Mouse (Mus musculus): ENCODE data around the gene Gm21976. TPM values are rescaled to one million over a fixed set of nuclear protein-coding genes. Genes with fewer than 3 reads are reported as not detected.

Gene Gm21976
- polyA plus RNA-seq, 1 experiment: not detected

- no peak overlapping the region for H3K4me3 ChIP-seq (replicated peaks)
- TF ChIP-seq GATA1 (IDR thresholded peaks at IDR 0.05; ENCODE audit: borderline replicate concordance, low read length) (no peak), FLI1 (IDR thresholded peaks at IDR 0.05; ENCODE audit: low read length) (no peak)
- H3K36me3 ChIP-seq (replicated peaks; ENCODE audit: low read length): peaks cover 62% of the 10 kb centered on the region
- no peaks in the 10 kb centered on the region for H3K9me3 ChIP-seq
- peaks cover 47% of the 10 kb centered on the region for H3K4me1 ChIP-seq
- no peaks in the 10 kb centered on the region for H3K27me3 ChIP-seq (replicated peaks)
Observed at GRCm38 (mm10) chr13:98313631-98314030, 33.9 kb downstream of the Gm21976 start.

- TF ChIP-seq FLI1 (IDR thresholded peaks at IDR 0.05; ENCODE audit: low read length) (no peak), GATA1 (IDR thresholded peaks at IDR 0.05; ENCODE audit: borderline replicate concordance, low read length) (no peak)
- Histone ChIP-seq H3K4me1 (peaks cover 47% of the 10 kb centered on the region), H3K9me3 (no peaks in the 10 kb centered on the region), H3K4me3 (replicated peaks) (peak overlapping the region; percentile 72), H3K27me3 (replicated peaks) (no peaks in the 10 kb centered on the region), H3K36me3 (replicated peaks; ENCODE audit: low read length) (peaks cover 49% of the 10 kb centered on the region)
Observed at GRCm38 (mm10) chr13:98315124-98315523, 35.4 kb downstream of the Gm21976 start.

- H3K27me3 ChIP-seq (replicated peaks): no peaks in the 10 kb centered on the region
- H3K9me3 ChIP-seq: no peaks in the 10 kb centered on the region
- no peak for TF ChIP-seq GATA1 (IDR thresholded peaks at IDR 0.05; ENCODE audit: borderline replicate concordance, low read length)
- TF ChIP-seq FLI1 (IDR thresholded peaks at IDR 0.05; ENCODE audit: low read length): no peak
- peak overlapping the region; percentile 96 for H3K4me3 ChIP-seq (replicated peaks)
- H3K36me3 ChIP-seq (replicated peaks; ENCODE audit: low read length): peaks cover 39% of the 10 kb centered on the region
- H3K4me1 ChIP-seq: peaks cover 43% of the 10 kb centered on the region
Observed at GRCm38 (mm10) chr13:98316140-98316479, 36.4 kb downstream of the Gm21976 start.

GRCm38 (mm10) chr13:98316480-98317245 lies 37.0 kb downstream of the Gm21976 start, which contains the start of gene Btf3:
Gene Btf3, minus strand, starts transcription at chr13:98317006.
- Histone ChIP-seq H3K36me3 (replicated peaks; ENCODE audit: low read length) (peaks cover 33% of the 10 kb centered on the region), H3K27me3 (replicated peaks) (no peaks in the 10 kb centered on the region), H3K4me3 (replicated peaks) (peak within 1 kb of the TSS; percentile 96), H3K4me1 (peaks cover 37% of the 10 kb centered on the region), H3K9me3 (no peaks in the 10 kb centered on the region)
- TF ChIP-seq GATA1 (IDR thresholded peaks at IDR 0.05; ENCODE audit: borderline replicate concordance, low read length) (no peak), FLI1 (IDR thresholded peaks at IDR 0.05; ENCODE audit: low read length) (peak; percentile 73)

GRCm38 (mm10) chr13:98317246-98317677 lies 37.6 kb downstream of the Gm21976 start:
- peaks cover 27% of the 10 kb centered on the region for H3K36me3 ChIP-seq (replicated peaks; ENCODE audit: low read length)
- H3K4me1 ChIP-seq: peaks cover 31% of the 10 kb centered on the region
- no peaks in the 10 kb centered on the region for H3K9me3 ChIP-seq
- TF ChIP-seq GATA1 (IDR thresholded peaks at IDR 0.05; ENCODE audit: borderline replicate concordance, low read length) (no peak), FLI1 (IDR thresholded peaks at IDR 0.05; ENCODE audit: low read length) (no peak)
- no peaks in the 10 kb centered on the region for H3K27me3 ChIP-seq (replicated peaks)
- peak overlapping the region; percentile 96 for H3K4me3 ChIP-seq (replicated peaks)

- Histone ChIP-seq H3K27me3 (replicated peaks) (no peaks in the 10 kb centered on the region), H3K36me3 (replicated peaks; ENCODE audit: low read length) (peaks cover 21% of the 10 kb centered on the region), H3K4me3 (replicated peaks) (no peak overlapping the region), H3K4me1 (peaks cover 25% of the 10 kb centered on the region), H3K9me3 (no peaks in the 10 kb centered on the region)
- TF ChIP-seq GATA1 (IDR thresholded peaks at IDR 0.05; ENCODE audit: borderline replicate concordance, low read length): no peak
- no peak for TF ChIP-seq FLI1 (IDR thresholded peaks at IDR 0.05; ENCODE audit: low read length)
Observed at GRCm38 (mm10) chr13:98317911-98318310, 38.2 kb downstream of the Gm21976 start.

GRCm38 (mm10) chr13:98325034-98325433 lies 45.3 kb downstream of the Gm21976 start:
- H3K36me3 ChIP-seq (replicated peaks; ENCODE audit: low read length): no peaks in the 10 kb centered on the region
- TF ChIP-seq FLI1 (IDR thresholded peaks at IDR 0.05; ENCODE audit: low read length) (no peak), GATA1 (IDR thresholded peaks at IDR 0.05; ENCODE audit: borderline replicate concordance, low read length) (no peak)
- no peaks in the 10 kb centered on the region for H3K4me1 ChIP-seq
- no peak overlapping the region for H3K4me3 ChIP-seq (replicated peaks)
- no peaks in the 10 kb centered on the region for H3K27me3 ChIP-seq (replicated peaks)
- H3K9me3 ChIP-seq: no peaks in the 10 kb centered on the region

- Histone ChIP-seq H3K27me3 (replicated peaks) (peaks cover 26% of the 10 kb centered on the region), H3K9me3 (peaks cover 8% of the 10 kb centered on the region), H3K4me3 (replicated peaks) (no peak overlapping the region), H3K4me1 (no peaks in the 10 kb centered on the region), H3K36me3 (replicated peaks; ENCODE audit: low read length) (no peaks in the 10 kb centered on the region)
- TF ChIP-seq GATA1 (IDR thresholded peaks at IDR 0.05; ENCODE audit: borderline replicate concordance, low read length): no peak
- no peak for TF ChIP-seq FLI1 (IDR thresholded peaks at IDR 0.05; ENCODE audit: low read length)
Observed at GRCm38 (mm10) chr13:98332106-98332505, 52.4 kb downstream of the Gm21976 start.

GRCm38 (mm10) chr13:98336205-98336604 lies 56.5 kb downstream of the Gm21976 start:
- Histone ChIP-seq H3K27me3 (replicated peaks) (peaks cover 47% of the 10 kb centered on the region), H3K4me3 (replicated peaks) (no peak overlapping the region), H3K9me3 (peaks cover 8% of the 10 kb centered on the region), H3K4me1 (no peaks in the 10 kb centered on the region), H3K36me3 (replicated peaks; ENCODE audit: low read length) (no peaks in the 10 kb centered on the region)
- no peak for TF ChIP-seq FLI1 (IDR thresholded peaks at IDR 0.05; ENCODE audit: low read length)
- no peak for TF ChIP-seq GATA1 (IDR thresholded peaks at IDR 0.05; ENCODE audit: borderline replicate concordance, low read length)

GRCm38 (mm10) chr13:98340506-98340905 lies 60.8 kb downstream of the Gm21976 start:
- H3K36me3 ChIP-seq (replicated peaks; ENCODE audit: low read length): no peaks in the 10 kb centered on the region
- H3K9me3 ChIP-seq: no peaks in the 10 kb centered on the region
- H3K27me3 ChIP-seq (replicated peaks): peaks cover 54% of the 10 kb centered on the region
- TF ChIP-seq GATA1 (IDR thresholded peaks at IDR 0.05; ENCODE audit: borderline replicate concordance, low read length): no peak
- no peak for TF ChIP-seq FLI1 (IDR thresholded peaks at IDR 0.05; ENCODE audit: low read length)
- no peaks in the 10 kb centered on the region for H3K4me1 ChIP-seq
- no peak overlapping the region for H3K4me3 ChIP-seq (replicated peaks)
